Mouse (Mus musculus) forebrain, embryonic 14.5 days (tissue): ENCODE results near the gene Col16a1. TPM values are rescaled to one million over a fixed set of nuclear protein-coding genes. Genes with fewer than 3 reads are reported as not detected.
A peak's percentile ranks its signal among the peaks of the same experiment; 100 is the strongest.

Experiments used
- ATAC-seq: fragments of 200-750 bp; cut with Nextera tagmentation; 2 replicates; pipeline ENCODE4 v1.8.0; 2017; ENCODE audit warnings: mild to moderate bottlenecking, moderate library complexity
- DNase-seq: peaks from one replicate; pipeline ENCODE4 v3.0.0-alpha.2; 2015; ENCODE audit warnings: low spot score
- H3K27ac ChIP-seq: fragments of 300-500 bp; sonication (generic); 2 replicates; pipeline ENCODE4 v1.5.1; 2014; ENCODE audit warnings: low read depth, mild to moderate bottlenecking, control low read depth, low read length, moderate library complexity
- H3K27me3 ChIP-seq: fragments of 300-500 bp; sonication (generic); replicated peaks from 2 replicates; pipeline ENCODE4 v1.6.1; 2014; ENCODE audit warnings: low read length, control low read depth, mixed read lengths; ENCODE audit not compliant: control insufficient read depth, insufficient read depth
- H3K36me3 ChIP-seq: fragments of 300-500 bp; sonication (generic); 2 replicates; pipeline ENCODE4 v1.6.1; 2014; ENCODE audit warnings: low read length, control low read depth; ENCODE audit not compliant: control insufficient read depth, insufficient read depth
- H3K4me1 ChIP-seq: fragments of 300-500 bp; sonication (generic); 2 replicates; pipeline ENCODE4 v1.6.1; 2014; ENCODE audit warnings: antibody characterized with exemption, low read length, control low read depth; ENCODE audit not compliant: control insufficient read depth, insufficient read depth
- H3K4me2 ChIP-seq: fragments of 300-500 bp; sonication (generic); 2 replicates; pipeline ENCODE4 v1.6.1; 2014; ENCODE audit warnings: mild to moderate bottlenecking, control low read depth, low read length
- H3K4me3 ChIP-seq: fragments of 300-500 bp; sonication (generic); 2 replicates; pipeline ENCODE4 v1.5.1; 2014; ENCODE audit warnings: low read depth, low read length, control low read depth
- H3K9ac ChIP-seq: fragments of 300-500 bp; sonication (generic); 2 replicates; pipeline ENCODE4 v1.6.1; 2014; ENCODE audit warnings: mild to moderate bottlenecking, low read length, control low read depth, moderate library complexity
- H3K9me3 ChIP-seq: fragments of 300-500 bp; sonication (generic); replicated peaks from 2 replicates; pipeline ENCODE4 v1.6.1; 2016; ENCODE audit warnings: low read length, control low read depth, mixed read lengths; ENCODE audit not compliant: control insufficient read depth
- WGBS: fragments of 180-500 bp; shearing (Covaris S2); extraction: QIAGEN DNeasy Blood & Tissue Kit; methylation state at CpG from one replicate; pipeline ENCODE4 v1.1.7; 2014; 5-methylcytosine and 5-hydroxymethylcytosine counted together
- polyA plus RNA-seq: library from polyadenylated mRNA; unstranded; fragments of >200 nt; fragmentation: Nextera tagmentation; extraction: Ambion mirVana; gene quantifications from 2 replicates; pipeline ENCODE4 v1.2.1, GENCODE M21; 2014

The Col16a1 gene
- polyA plus RNA-seq, 1 experiment from 2014 or later, result 4.0 TPM

- H3K4me2 ChIP-seq, result no peak overlapping the region
- H3K4me3 ChIP-seq, result no peak overlapping the region
- H3K27ac ChIP-seq, result no peak overlapping the region
- H3K27me3 ChIP-seq, result no peaks in the 10 kb centered on the region
- H3K9me3 ChIP-seq, result no peaks in the 10 kb centered on the region
- H3K9ac ChIP-seq, result no peak overlapping the region
- ATAC-seq, result no peak
- 77% methylated on average over 10 of the region's 10 CpGs for WGBS
- no peaks in the 10 kb centered on the region for H3K4me1 ChIP-seq
- peaks cover 43% of the 10 kb centered on the region for H3K36me3 ChIP-seq
- DNase-seq, result no peak
These were observed 34.5 kb upstream of the Col16a1 start for GRCm38 (mm10) chr4:130013111-130013510.

GRCm38 (mm10) chr4:130016010-130016409 is 31.6 kb upstream of the Col16a1 start:
- no peak for DNase-seq
- Histone ChIP-seq H3K4me3 (no peak overlapping the region), H3K9ac (no peak overlapping the region), H3K27ac (no peak overlapping the region), H3K4me1 (no peaks in the 10 kb centered on the region), H3K4me2 (no peak overlapping the region), H3K27me3 (no peaks in the 10 kb centered on the region), H3K36me3 (peaks cover 28% of the 10 kb centered on the region), H3K9me3 (no peaks in the 10 kb centered on the region)
- WGBS, result 72% methylated on average over 4 of the region's 4 CpGs
- ATAC-seq, result no peak

- ATAC-seq (no peak), DNase-seq (no peak)
- Histone ChIP-seq H3K27ac (no peak overlapping the region), H3K4me1 (no peaks in the 10 kb centered on the region), H3K4me2 (no peak overlapping the region), H3K9me3 (no peaks in the 10 kb centered on the region), H3K4me3 (no peak overlapping the region), H3K9ac (no peak overlapping the region), H3K27me3 (no peaks in the 10 kb centered on the region), H3K36me3 (peaks cover 16% of the 10 kb centered on the region)
- WGBS, result 73% methylated on average over 18 of the region's 18 CpGs
These were observed 30.5 kb upstream of the Col16a1 start for GRCm38 (mm10) chr4:130017036-130017674.

GRCm38 (mm10) chr4:130022952-130023351 is 24.7 kb upstream of the Col16a1 start:
- Histone ChIP-seq H3K4me1 (no peaks in the 10 kb centered on the region), H3K27me3 (no peaks in the 10 kb centered on the region), H3K4me3 (no peak overlapping the region), H3K9me3 (no peaks in the 10 kb centered on the region), H3K4me2 (no peak overlapping the region), H3K9ac (no peak overlapping the region), H3K36me3 (peaks cover 12% of the 10 kb centered on the region; the same call in 1 of the 2 replicates), H3K27ac (no peak overlapping the region)
- DNase-seq (no peak), ATAC-seq (no peak)
- WGBS, result 89% methylated on average over 8 of the region's 8 CpGs

GRCm38 (mm10) chr4:130023511-130024231 is 24.0 kb upstream of the Col16a1 start:
- no peaks in the 10 kb centered on the region for H3K27me3 ChIP-seq
- H3K4me2 ChIP-seq, result no peak overlapping the region
- 74% methylated on average over 10 of the region's 10 CpGs for WGBS
- no peaks in the 10 kb centered on the region for H3K4me1 ChIP-seq
- ATAC-seq (no peak), DNase-seq (no peak)
- no peaks in the 10 kb centered on the region for H3K9me3 ChIP-seq
- no peak overlapping the region for H3K27ac ChIP-seq
- peaks cover 5% of the 10 kb centered on the region; the same call in 1 of the 2 replicates for H3K36me3 ChIP-seq
- H3K4me3 ChIP-seq, result no peak overlapping the region
- H3K9ac ChIP-seq, result no peak overlapping the region

GRCm38 (mm10) chr4:130025544-130025943 is 22.1 kb upstream of the Col16a1 start:
- no peak overlapping the region for H3K4me2 ChIP-seq
- H3K36me3 ChIP-seq, result no peaks in the 10 kb centered on the region
- no peaks in the 10 kb centered on the region for H3K9me3 ChIP-seq
- no peaks in the 10 kb centered on the region for H3K4me1 ChIP-seq
- DNase-seq, result no peak
- WGBS, result 49% methylated on average over 8 of the region's 8 CpGs
- H3K9ac ChIP-seq, result no peak overlapping the region
- H3K27me3 ChIP-seq, result no peaks in the 10 kb centered on the region
- H3K4me3 ChIP-seq, result no peak overlapping the region
- no peak overlapping the region for H3K27ac ChIP-seq
- ATAC-seq, result no peak

GRCm38 (mm10) chr4:130031146-130031545 is 16.5 kb upstream of the Col16a1 start:
- no peaks in the 10 kb centered on the region for H3K27me3 ChIP-seq
- WGBS, result 87% methylated on average over 2 of the region's 2 CpGs
- no peak overlapping the region for H3K9ac ChIP-seq
- H3K4me1 ChIP-seq, result peaks cover 6% of the 10 kb centered on the region; the same call in 1 of the 2 replicates
- no peak overlapping the region for H3K27ac ChIP-seq
- DNase-seq, result no peak
- ATAC-seq, result no peak
- no peak overlapping the region for H3K4me3 ChIP-seq
- H3K9me3 ChIP-seq, result no peaks in the 10 kb centered on the region; the same call in 1 of the 2 replicates
- H3K36me3 ChIP-seq, result no peaks in the 10 kb centered on the region
- H3K4me2 ChIP-seq, result no peak overlapping the region

GRCm38 (mm10) chr4:130033496-130033895 is 14.1 kb upstream of the Col16a1 start:
- H3K9ac ChIP-seq, result no peak overlapping the region
- H3K36me3 ChIP-seq, result no peaks in the 10 kb centered on the region
- DNase-seq, result no peak
- no peak overlapping the region for H3K4me2 ChIP-seq
- ATAC-seq, result no peak
- 59% methylated on average over 7 of the region's 7 CpGs for WGBS
- H3K27me3 ChIP-seq, result 0 out of 2 replicates have a peak, but pooled peaks cover 5% of the 10 kb centered on the region
- H3K27ac ChIP-seq, result no peak overlapping the region
- no peak overlapping the region for H3K4me3 ChIP-seq
- H3K4me1 ChIP-seq, result peaks cover 6% of the 10 kb centered on the region; the same call in 1 of the 2 replicates
- H3K9me3 ChIP-seq, result no peaks in the 10 kb centered on the region; the same call in 1 of the 2 replicates

GRCm38 (mm10) chr4:130036112-130036511 is 11.5 kb upstream of the Col16a1 start:
- 5% methylated on average over 8 of the region's 8 CpGs for WGBS
- peak; percentile 60 for ATAC-seq

More at GRCm38 (mm10) chr4:130036112-130036511, 11.5 kb upstream of the Col16a1 start:
- no peak overlapping the region for H3K9ac ChIP-seq
- no peak overlapping the region for H3K27ac ChIP-seq
- no peak overlapping the region for H3K4me2 ChIP-seq
- 0 out of 2 replicates have a peak, but pooled peaks cover 5% of the 10 kb centered on the region for H3K27me3 ChIP-seq
- DNase-seq, result peak; percentile 67
- H3K4me3 ChIP-seq, result no peak overlapping the region
- no peaks in the 10 kb centered on the region for H3K36me3 ChIP-seq
- H3K4me1 ChIP-seq, result peaks cover 6% of the 10 kb centered on the region; the same call in 1 of the 2 replicates
- H3K9me3 ChIP-seq, result no peaks in the 10 kb centered on the region; the same call in 1 of the 2 replicates
